Mouse (Mus musculus): Measurements from ENCODE around the gene Mlycd.

DNA sequence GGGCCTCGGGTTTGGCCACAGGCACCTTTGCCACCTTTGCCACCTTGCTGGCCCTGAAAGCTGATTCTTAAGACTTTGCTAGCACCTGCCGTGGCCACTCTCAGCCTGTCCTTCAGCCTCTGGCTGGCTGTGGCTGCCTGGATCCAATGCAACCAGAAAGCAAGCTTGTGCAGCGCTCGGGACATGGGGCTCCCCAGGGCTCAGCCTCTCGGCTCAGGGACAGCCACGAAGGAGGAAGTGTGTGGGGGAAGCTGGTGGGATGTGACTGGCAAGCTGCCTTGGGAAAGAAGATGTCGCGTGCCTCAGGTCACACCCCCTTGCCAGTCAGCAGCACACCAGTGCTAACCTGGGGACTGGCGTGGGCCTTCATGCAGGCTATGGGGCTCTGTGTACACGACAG lies 30.1 kb downstream of the Mlycd start:
- TF ChIP-seq CTCF (IDR thresholded peaks at IDR 0.05; ENCODE audit: insufficient read depth, low read depth, low read length) (no peak), POLR2A (IDR thresholded peaks at IDR 0.05; ENCODE audit: insufficient read depth, low read depth, low read length) (no peak)
